ENCODE assay signal across 11 mouse cellular contexts in genomic region chr9:107607036-107607435, GRCm38 (mm10). TPM values are rescaled to one million over a fixed set of nuclear protein-coding genes. Genes with fewer than 3 reads are reported as not detected.
DNase-seq lines count a peak whose midpoint lies in the region; ATAC-seq and TF ChIP-seq lines count a peak whose summit lies in the region.
"Had no signal": no experiment of that assay in that cellular context is flagged by ENCODE, and none has a peak within 500 bp of the region (broad histone marks: within the 10 kb centered on the region; RNA-seq: fewer than 3 reads in every experiment).

No protein-coding gene starts in this region.

- peaks cover 29% of the 10 kb centered on the region for H3K4me1 ChIP-seq in hindbrain, embryonic 14.5 days (replicated peaks; ENCODE audit: control insufficient read depth, insufficient read depth, low read length)
- H3K4me1 ChIP-seq in hindbrain, embryonic 13.5 days (replicated peaks): peaks cover 79% of the 10 kb centered on the region
- H3K4me1 ChIP-seq in midbrain, embryonic 12.5 days: peaks cover 68% of the 10 kb centered on the region
- peaks cover 8% of the 10 kb centered on the region for H3K4me1 ChIP-seq in midbrain, postnatal 0 days (ENCODE audit: insufficient read depth, low read length)
- H3K4me1 ChIP-seq in limb, embryonic 10.5 days: peaks cover 90% of the 10 kb centered on the region

- TF ChIP-seq CTCF in midbrain, postnatal 0 days (IDR thresholded peaks at IDR 0.05): no peak

- DNase-seq in hindbrain, embryonic 14.5 days (ENCODE audit: low spot score): no peak
- DNase-seq in midbrain, postnatal 0 days (ENCODE audit: low spot score): no peak
- no peak for DNase-seq in limb, embryonic 10.5 days (ENCODE audit: low spot score)
- DNase-seq in right cerebral cortex, adult 2 months (ENCODE audit: low spot score in 2 of 2): no peak
- no peak for DNase-seq in ovary, postnatal 10 days (ENCODE audit: low spot score)
- DNase-seq: cerebellum, adult 11 months; liver had no signal

- no peaks in the 10 kb centered on the region for H3K36me3 ChIP-seq in hindbrain, embryonic 14.5 days (replicated peaks; ENCODE audit: control insufficient read depth, insufficient read depth)
- no peaks in the 10 kb centered on the region for H3K36me3 ChIP-seq in hindbrain, embryonic 13.5 days
- H3K36me3 ChIP-seq in midbrain, embryonic 12.5 days: no peaks in the 10 kb centered on the region
- H3K36me3 ChIP-seq in midbrain, postnatal 0 days (ENCODE audit: insufficient read depth, low read length): no peaks in the 10 kb centered on the region
- no peaks in the 10 kb centered on the region for H3K36me3 ChIP-seq in limb, embryonic 10.5 days
- H3K36me3 ChIP-seq: G1E had no signal

- ATAC-seq in hindbrain, embryonic 14.5 days (ENCODE audit: low FRiP score): no peak
- ATAC-seq in hindbrain, embryonic 13.5 days (ENCODE audit: low FRiP score): no peak
- ATAC-seq in midbrain, embryonic 12.5 days (ENCODE audit: low FRiP score, low read depth): no peak
- no peak for ATAC-seq in midbrain, postnatal 0 days (ENCODE audit: low FRiP score)

- 0 out of 2 replicates have a peak overlapping the region, but pooled peaks have one; percentile 20 for H3K9ac ChIP-seq in hindbrain, embryonic 14.5 days
- H3K9ac ChIP-seq in hindbrain, embryonic 13.5 days: no peak overlapping the region
- H3K9ac ChIP-seq in midbrain, embryonic 12.5 days (replicated peaks): 0 out of 2 replicates have a peak overlapping the region, but pooled peaks have one; percentile 17
- H3K9ac ChIP-seq in midbrain, postnatal 0 days (replicated peaks; ENCODE audit: low read length, poor library complexity, severe bottlenecking): no peak overlapping the region

- no peaks in the 10 kb centered on the region for H3K9me3 ChIP-seq in hindbrain, embryonic 14.5 days (ENCODE audit: control insufficient read depth, low read length)
- no peaks in the 10 kb centered on the region for H3K9me3 ChIP-seq in hindbrain, embryonic 13.5 days
- no peaks in the 10 kb centered on the region for H3K9me3 ChIP-seq in midbrain, embryonic 12.5 days
- H3K9me3 ChIP-seq in midbrain, postnatal 0 days (ENCODE audit: low read length): no peaks in the 10 kb centered on the region
- no peaks in the 10 kb centered on the region for H3K9me3 ChIP-seq in limb, embryonic 10.5 days (replicated peaks)
- H3K9me3 ChIP-seq: G1E had no signal

- no peak overlapping the region for H3K4me3 ChIP-seq in hindbrain, embryonic 14.5 days (replicated peaks; ENCODE audit: low read length)
- H3K4me3 ChIP-seq in hindbrain, embryonic 13.5 days: no peak overlapping the region
- H3K4me3 ChIP-seq in midbrain, embryonic 12.5 days: no peak overlapping the region
- no peak overlapping the region for H3K4me3 ChIP-seq in midbrain, postnatal 0 days (ENCODE audit: low read depth, low read length)
- H3K4me3 ChIP-seq in limb, embryonic 10.5 days: peak overlapping the region; percentile 32
- H3K4me3 ChIP-seq: erythroblast, embryonic 14.5 days had no signal

- WGBS in hindbrain, embryonic 14.5 days: 56% methylated on average over 2 of the region's 2 CpGs
- WGBS in hindbrain, embryonic 13.5 days: 54% methylated on average over 2 of the region's 2 CpGs
- 71% methylated on average over 2 of the region's 2 CpGs for WGBS in midbrain, embryonic 12.5 days
- 80% methylated on average over 2 of the region's 2 CpGs for WGBS in midbrain, postnatal 0 days
- 71% methylated on average over 2 of the region's 2 CpGs for WGBS in limb, embryonic 10.5 days

- no peaks in the 10 kb centered on the region for H3K27me3 ChIP-seq in hindbrain, embryonic 14.5 days (ENCODE audit: control insufficient read depth, insufficient read depth, low read length)
- H3K27me3 ChIP-seq in hindbrain, embryonic 13.5 days: peaks cover 3% of the 10 kb centered on the region; the same call in 1 of the 2 replicates
- H3K27me3 ChIP-seq in midbrain, embryonic 12.5 days: 0 out of 2 replicates have a peak, but pooled peaks cover 13% of the 10 kb centered on the region
- no peaks in the 10 kb centered on the region for H3K27me3 ChIP-seq in midbrain, postnatal 0 days (ENCODE audit: insufficient read depth, low read length)
- H3K27me3 ChIP-seq in limb, embryonic 10.5 days (ENCODE audit: low read depth, poor library complexity, severe bottlenecking): peaks cover 12% of the 10 kb centered on the region

- no peak overlapping the region; the same call in 1 of the 2 replicates for H3K4me2 ChIP-seq in hindbrain, embryonic 14.5 days (replicated peaks)
- H3K4me2 ChIP-seq in hindbrain, embryonic 13.5 days: no peak overlapping the region
- H3K4me2 ChIP-seq in midbrain, embryonic 12.5 days (replicated peaks): no peak overlapping the region
- H3K4me2 ChIP-seq in midbrain, postnatal 0 days (ENCODE audit: low read depth, low read length, poor library complexity, severe bottlenecking): no peak overlapping the region

- H3K27ac ChIP-seq in hindbrain, embryonic 14.5 days: no peak overlapping the region
- no peak overlapping the region for H3K27ac ChIP-seq in hindbrain, embryonic 13.5 days
- H3K27ac ChIP-seq in midbrain, embryonic 12.5 days (replicated peaks): no peak overlapping the region
- no peak overlapping the region for H3K27ac ChIP-seq in midbrain, postnatal 0 days (ENCODE audit: low read depth, low read length)
- peak overlapping the region; percentile 82 for H3K27ac ChIP-seq in limb, embryonic 10.5 days

RNA-seq across cellular contexts. Expression of gene Sema3b, which starts 2.0 kb away (rescaled TPM):
- 4.2 and 4.5 TPM in 2 replicates for polyA plus RNA-seq in hindbrain, embryonic 14.5 days (2014; fragmentation: Nextera tagmentation; extraction: Ambion mirVana)
- polyA plus RNA-seq in hindbrain, embryonic 13.5 days (2015; fragmentation: Nextera tagmentation; extraction: Ambion mirVana): 3.4 and 4.2 TPM in 2 replicates
- polyA plus RNA-seq in midbrain, embryonic 12.5 days (2016; fragmentation: Nextera tagmentation; extraction: Ambion mirVana): 3.2 TPM in 2 replicates
- 5.7 and 16.7 TPM in 2 replicates for total RNA-seq in midbrain, postnatal 0 days (2014; rRNA removed)
- polyA plus RNA-seq in midbrain, postnatal 0 days (2015; fragmentation: Nextera tagmentation; extraction: Ambion mirVana): 4.0 and 5.1 TPM in 2 replicates
- 2.2 and 3.6 TPM in 2 replicates for polyA plus RNA-seq in limb, embryonic 10.5 days (2016; fragmentation: Nextera tagmentation; extraction: Ambion mirVana)
- polyA plus RNA-seq: erythroblast, embryonic 14.5 days; G1E had no signal

RNA-seq across cellular contexts. Expression of gene Ifrd2, which starts 19.6 kb away (rescaled TPM):
- 11.2 and 16.5 TPM in 2 replicates for polyA plus RNA-seq in hindbrain, embryonic 14.5 days (2014; fragmentation: Nextera tagmentation; extraction: Ambion mirVana)
- polyA plus RNA-seq in hindbrain, embryonic 13.5 days (2015; fragmentation: Nextera tagmentation; extraction: Ambion mirVana): 11.8 and 14.1 TPM in 2 replicates
- polyA plus RNA-seq in midbrain, embryonic 12.5 days (2016; fragmentation: Nextera tagmentation; extraction: Ambion mirVana): 20.1 and 21.1 TPM in 2 replicates
- 8.4 and 8.9 TPM in 2 replicates for total RNA-seq in midbrain, postnatal 0 days (2014; rRNA removed)
- 6.5 and 7.5 TPM in 2 replicates for polyA plus RNA-seq in midbrain, postnatal 0 days (2015; fragmentation: Nextera tagmentation; extraction: Ambion mirVana)
- polyA plus RNA-seq in limb, embryonic 10.5 days (2016; fragmentation: Nextera tagmentation; extraction: Ambion mirVana): 55.0 and 69.4 TPM in 2 replicates

RNA-seq across cellular contexts. Expression of gene Hyal3, which starts 26.4 kb away (rescaled TPM):
- polyA plus RNA-seq in hindbrain, embryonic 14.5 days (2014; fragmentation: Nextera tagmentation; extraction: Ambion mirVana): 0.96 and 1.2 TPM in 2 replicates
- polyA plus RNA-seq in hindbrain, embryonic 13.5 days (2015; fragmentation: Nextera tagmentation; extraction: Ambion mirVana): 1.3 and 1.6 TPM in 2 replicates
- 0.41 and 1.1 TPM in 2 replicates for polyA plus RNA-seq in midbrain, embryonic 12.5 days (2016; fragmentation: Nextera tagmentation; extraction: Ambion mirVana)
- 1.1 and 4.3 TPM in 2 replicates for total RNA-seq in midbrain, postnatal 0 days (2014; rRNA removed)
- 1.8 and 2.2 TPM in 2 replicates for polyA plus RNA-seq in midbrain, postnatal 0 days (2015; fragmentation: Nextera tagmentation; extraction: Ambion mirVana)
- polyA plus RNA-seq in limb, embryonic 10.5 days (2016; fragmentation: Nextera tagmentation; extraction: Ambion mirVana): 0.56 and 0.82 TPM in 2 replicates
- polyA plus RNA-seq: erythroblast, embryonic 14.5 days had no signal

RNA-seq across cellular contexts. Expression of gene Gnai2, which starts 28.1 kb away (rescaled TPM):
- 282 and 291 TPM in 2 replicates for polyA plus RNA-seq in hindbrain, embryonic 14.5 days (2014; fragmentation: Nextera tagmentation; extraction: Ambion mirVana)
- polyA plus RNA-seq in hindbrain, embryonic 13.5 days (2015; fragmentation: Nextera tagmentation; extraction: Ambion mirVana): 335 and 338 TPM in 2 replicates
- polyA plus RNA-seq in midbrain, embryonic 12.5 days (2016; fragmentation: Nextera tagmentation; extraction: Ambion mirVana): 635 and 641 TPM in 2 replicates
- total RNA-seq in midbrain, postnatal 0 days (2014; rRNA removed): 224 and 241 TPM in 2 replicates
- 260 and 264 TPM in 2 replicates for polyA plus RNA-seq in midbrain, postnatal 0 days (2015; fragmentation: Nextera tagmentation; extraction: Ambion mirVana)
- polyA plus RNA-seq in limb, embryonic 10.5 days (2016; fragmentation: Nextera tagmentation; extraction: Ambion mirVana): 355 and 403 TPM in 2 replicates

RNA-seq across cellular contexts. Expression of gene Naa80, which starts 28.3 kb away (rescaled TPM):
- polyA plus RNA-seq in hindbrain, embryonic 14.5 days (2014; fragmentation: Nextera tagmentation; extraction: Ambion mirVana): 14.4 and 16.4 TPM in 2 replicates
- 14.1 and 16.5 TPM in 2 replicates for polyA plus RNA-seq in hindbrain, embryonic 13.5 days (2015; fragmentation: Nextera tagmentation; extraction: Ambion mirVana)
- 14.5 and 14.7 TPM in 2 replicates for polyA plus RNA-seq in midbrain, embryonic 12.5 days (2016; fragmentation: Nextera tagmentation; extraction: Ambion mirVana)
- total RNA-seq in midbrain, postnatal 0 days (2014; rRNA removed): 22.7 and 35.4 TPM in 2 replicates
- polyA plus RNA-seq in midbrain, postnatal 0 days (2015; fragmentation: Nextera tagmentation; extraction: Ambion mirVana): 20.4 and 24.4 TPM in 2 replicates
- 20.1 and 22.5 TPM in 2 replicates for polyA plus RNA-seq in limb, embryonic 10.5 days (2016; fragmentation: Nextera tagmentation; extraction: Ambion mirVana)

Comparison
In these comparisons a context has a peak if more than half of its experiments do, and no peak if none do; other contexts are left out.
1. H3K9ac ChIP-seq: peak in hindbrain, embryonic 14.5 days (single experiment) and midbrain, embryonic 12.5 days (single experiment); none in hindbrain, embryonic 13.5 days (single experiment) and midbrain, postnatal 0 days (single experiment).